Mouse (Mus musculus): ENCODE measurements around the gene Ncoa5.

The Ncoa5 gene

DNA sequence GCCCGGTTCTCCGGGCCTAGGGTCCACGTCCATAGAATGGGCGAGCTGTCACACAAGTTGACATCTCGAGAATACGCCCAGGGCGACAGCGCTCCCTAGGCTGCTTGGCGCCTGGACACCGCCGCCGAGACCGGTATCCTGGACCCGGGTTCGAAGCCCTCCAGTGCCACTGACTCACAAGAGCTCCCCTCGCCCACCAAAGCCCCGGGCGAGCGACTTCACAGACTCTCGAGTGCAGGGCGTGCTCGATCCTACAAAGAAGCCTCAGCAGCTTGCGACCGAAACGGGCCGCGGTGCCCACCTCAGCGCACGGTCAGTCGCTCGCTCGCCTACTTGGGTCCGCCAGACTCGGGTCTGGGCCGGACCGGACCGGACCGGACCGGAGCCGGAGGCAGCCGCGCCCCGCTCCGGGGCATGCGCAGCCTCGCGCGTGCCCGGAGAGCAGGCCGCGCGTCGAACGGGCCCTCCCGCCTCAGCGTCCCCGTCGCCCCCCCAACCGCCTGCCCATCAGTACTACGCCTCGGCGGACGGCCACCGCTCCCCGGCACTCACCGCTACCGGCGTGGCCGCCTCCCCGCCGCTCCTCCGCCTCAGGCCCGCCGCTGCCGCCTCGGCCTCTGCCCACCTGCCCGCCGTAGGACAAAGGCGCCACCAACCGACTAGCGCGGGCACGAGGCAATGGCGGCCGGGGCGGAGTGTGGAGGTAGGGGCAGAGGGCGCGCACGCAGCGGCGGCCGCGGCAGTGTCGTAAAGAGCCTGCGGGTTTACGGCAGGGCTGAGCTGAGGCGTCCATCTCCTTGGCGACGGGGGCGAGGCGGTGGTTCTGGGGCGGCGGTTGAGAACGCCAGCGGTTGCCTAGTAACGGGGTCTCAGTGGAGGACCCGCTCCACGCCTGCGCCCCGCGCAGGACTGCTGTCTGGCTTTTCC is at the start of gene Ncoa5:
Gene Ncoa5, minus strand, starts transcription at position 737 of the 927 bp plus-strand sequence.
- peak; percentile 97 to 98 for DNase-seq (ENCODE audit: low spot score in 2 of 2)

DNA sequence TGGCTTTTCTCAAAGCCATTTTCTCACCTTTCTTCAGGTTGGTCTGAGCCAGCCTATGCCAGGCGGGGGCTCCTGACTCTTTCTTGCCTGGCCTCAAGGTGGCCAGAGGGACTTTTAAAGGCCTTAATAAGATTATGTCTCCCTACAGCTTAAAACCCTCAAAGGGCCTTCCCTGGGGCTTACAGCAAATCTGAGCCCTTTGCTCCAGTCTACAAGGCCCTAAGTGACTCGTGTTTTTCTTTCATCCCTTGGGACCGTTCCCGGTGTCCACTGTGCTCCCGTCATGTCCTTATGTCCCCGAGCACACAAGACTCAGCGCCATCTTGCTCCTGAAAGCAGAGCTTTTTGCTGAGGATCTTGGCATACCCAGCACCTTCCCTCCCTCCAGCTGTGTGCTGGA is 46.6 kb upstream of the Ncoa5 start:
- DNase-seq (ENCODE audit: low spot score in 2 of 2): no peak

DNA sequence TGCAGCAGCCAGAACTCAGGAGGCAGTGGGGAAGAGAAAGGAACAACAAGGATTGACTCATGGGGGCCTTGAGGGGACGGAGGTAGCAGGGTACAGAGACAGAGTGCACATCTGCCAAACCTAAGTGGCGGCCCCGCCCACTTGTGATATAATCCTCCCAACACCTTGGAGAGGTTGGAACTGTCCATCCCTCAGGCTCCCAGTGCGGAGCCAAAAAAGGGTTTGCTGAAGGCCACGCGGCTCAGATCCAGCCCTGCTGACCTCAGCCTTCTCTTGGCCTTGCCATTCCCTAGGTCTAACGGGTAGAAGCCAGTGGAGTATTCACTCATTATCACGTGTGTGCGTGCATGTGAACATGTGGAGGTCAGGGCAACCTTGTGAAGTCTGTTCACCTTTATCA is 46.0 kb upstream of the Ncoa5 start:
- no peak for DNase-seq (ENCODE audit: low spot score in 2 of 2)

DNA sequence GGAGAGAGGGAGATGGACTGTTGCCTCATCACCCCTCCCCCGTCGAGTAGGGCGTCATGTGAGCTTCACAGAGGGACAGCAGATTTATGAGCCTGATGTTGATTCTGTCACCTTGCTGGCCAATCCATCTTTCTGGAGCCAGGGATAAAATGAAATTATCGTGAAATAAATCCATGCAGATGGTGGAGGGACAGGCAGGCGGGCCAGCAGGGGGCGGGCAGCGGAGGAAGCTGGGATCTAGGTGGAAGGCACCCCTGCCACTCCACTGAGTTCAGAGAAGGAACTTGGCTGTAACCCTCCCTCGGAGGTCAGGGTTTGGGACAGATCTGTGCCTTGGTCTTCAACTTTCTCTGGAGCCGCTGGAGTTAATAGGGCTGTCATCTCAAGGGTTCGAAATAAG is 43.9 kb upstream of the Ncoa5 start:
- no peak for DNase-seq (ENCODE audit: low spot score in 2 of 2)

DNA sequence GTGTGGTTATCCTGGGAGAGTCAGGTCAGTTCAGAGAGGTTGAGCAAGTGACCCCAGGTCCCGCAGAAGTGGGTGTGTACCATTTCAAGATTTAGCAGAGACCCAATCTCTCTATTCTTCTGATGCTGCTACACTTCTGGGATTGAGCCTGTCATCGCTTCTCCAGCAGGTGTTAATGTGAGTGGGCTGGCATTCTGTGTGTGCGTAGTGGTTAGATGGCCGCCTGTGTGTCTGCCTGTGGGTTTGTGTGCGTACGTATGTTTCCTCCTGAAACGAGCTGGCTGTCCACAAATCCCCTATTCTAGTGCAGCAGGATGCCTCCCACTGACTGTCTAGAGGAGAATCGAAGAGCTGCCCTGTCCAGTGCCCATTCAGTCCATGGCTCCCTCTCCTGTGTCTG is 43.4 kb upstream of the Ncoa5 start:
- DNase-seq (ENCODE audit: low spot score in 2 of 2): peak in 1 of 2 experiments; percentile 46

DNA sequence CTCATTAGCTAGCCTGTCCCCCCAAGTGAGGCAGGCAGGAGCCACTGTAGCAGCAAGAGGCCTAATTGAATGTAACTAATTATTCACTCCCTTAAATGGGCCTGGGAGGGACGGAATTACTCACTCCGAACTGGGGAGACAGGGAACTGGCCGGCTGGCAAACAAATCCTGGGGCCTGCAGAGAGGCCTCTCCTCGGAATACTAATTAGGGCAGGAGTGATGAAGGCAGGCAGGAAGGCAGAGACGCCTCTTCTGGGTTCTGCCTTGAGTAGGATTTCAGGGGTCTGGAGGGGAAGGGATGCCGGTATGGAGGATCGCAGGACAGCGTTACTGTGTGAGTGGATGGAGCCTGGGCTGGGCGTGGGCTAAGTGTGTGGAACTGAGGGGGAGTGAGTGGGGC is 42.4 kb upstream of the Ncoa5 start:
- no peak for DNase-seq (ENCODE audit: low spot score in 2 of 2)

DNA sequence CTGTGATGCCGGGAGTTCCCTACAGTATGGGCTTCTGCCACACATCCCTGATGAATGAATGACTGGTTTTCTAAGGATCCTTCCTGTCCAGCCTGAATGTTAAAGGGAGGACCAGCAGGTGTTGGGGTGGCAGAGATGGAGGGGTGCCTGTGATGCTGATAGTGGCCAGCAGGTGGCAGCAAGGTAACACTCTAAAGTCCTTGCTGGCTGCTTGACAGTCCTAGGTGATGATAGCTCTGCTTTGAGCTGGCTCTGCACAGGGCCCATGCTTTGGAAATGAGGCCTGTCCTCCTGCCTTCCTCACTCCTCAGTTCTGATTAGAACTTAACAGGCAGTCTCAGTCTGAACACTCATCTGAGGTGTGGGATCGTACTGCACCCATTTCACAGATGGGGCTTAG is 40.3 kb upstream of the Ncoa5 start:
- peak; percentile 92 for DNase-seq (ENCODE audit: low spot score in 2 of 2)

DNA sequence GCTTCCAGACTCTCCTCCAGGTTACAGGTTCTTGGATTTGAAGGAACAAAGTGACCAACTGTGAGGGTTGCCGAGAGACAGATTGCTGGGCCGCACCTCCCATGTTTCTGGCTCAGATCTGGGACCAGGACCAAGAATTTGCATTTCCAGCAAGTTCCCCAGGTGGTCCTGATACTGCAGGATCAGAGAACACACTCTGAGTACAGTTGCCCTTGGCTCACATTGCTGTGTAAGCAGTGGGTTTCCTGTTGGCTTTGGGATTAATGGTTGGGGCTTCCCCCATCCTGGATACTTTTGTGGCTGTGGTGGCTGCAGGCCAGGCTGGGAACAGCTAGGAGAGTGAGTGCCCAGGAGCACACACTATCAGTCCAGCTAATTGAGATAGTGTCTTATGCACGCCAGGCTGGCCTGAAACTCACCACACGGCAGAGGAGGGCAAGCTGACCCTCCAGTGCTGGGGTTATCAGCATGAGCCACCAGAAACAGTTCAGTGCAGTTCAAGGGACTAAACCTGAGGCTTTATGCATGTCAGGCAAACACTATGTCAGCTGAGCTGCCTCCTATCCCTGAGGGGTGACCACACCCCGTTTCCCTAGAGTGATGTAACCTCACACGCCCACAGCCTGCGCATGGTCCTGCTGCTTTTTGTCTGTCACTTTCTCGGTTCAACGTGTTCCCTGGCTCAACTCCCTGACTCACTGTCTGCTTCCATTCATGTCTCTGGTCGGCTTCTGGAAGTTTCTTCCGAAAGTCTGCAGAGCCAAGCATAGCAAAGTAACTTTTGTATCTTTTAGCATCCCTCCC is 39.6 kb upstream of the Ncoa5 start:
- DNase-seq (ENCODE audit: low spot score in 2 of 2): peak; percentile 46 to 55

DNA sequence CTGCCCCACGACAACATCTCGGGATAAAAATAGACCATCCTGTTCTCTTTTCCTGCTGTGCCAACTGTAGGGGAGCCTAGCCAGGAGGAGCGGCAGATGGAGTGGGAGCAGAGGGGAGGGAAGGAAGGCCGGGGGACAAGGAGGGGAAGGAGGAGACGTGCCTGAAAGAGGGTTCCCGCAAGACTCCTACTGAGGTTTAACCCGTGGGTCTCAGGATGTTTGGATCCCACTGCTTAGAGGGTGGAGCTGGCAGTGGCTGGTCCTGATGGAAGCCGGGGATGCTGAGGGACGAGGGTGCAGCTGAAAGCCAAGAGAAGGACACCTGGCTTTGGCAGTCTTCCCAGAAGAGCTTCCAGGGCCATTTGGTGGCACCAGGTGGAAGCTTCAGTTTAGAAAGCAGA is 38.7 kb upstream of the Ncoa5 start:
- peak in 1 of 2 experiments; percentile 31 for DNase-seq (ENCODE audit: low spot score in 2 of 2)

DNA sequence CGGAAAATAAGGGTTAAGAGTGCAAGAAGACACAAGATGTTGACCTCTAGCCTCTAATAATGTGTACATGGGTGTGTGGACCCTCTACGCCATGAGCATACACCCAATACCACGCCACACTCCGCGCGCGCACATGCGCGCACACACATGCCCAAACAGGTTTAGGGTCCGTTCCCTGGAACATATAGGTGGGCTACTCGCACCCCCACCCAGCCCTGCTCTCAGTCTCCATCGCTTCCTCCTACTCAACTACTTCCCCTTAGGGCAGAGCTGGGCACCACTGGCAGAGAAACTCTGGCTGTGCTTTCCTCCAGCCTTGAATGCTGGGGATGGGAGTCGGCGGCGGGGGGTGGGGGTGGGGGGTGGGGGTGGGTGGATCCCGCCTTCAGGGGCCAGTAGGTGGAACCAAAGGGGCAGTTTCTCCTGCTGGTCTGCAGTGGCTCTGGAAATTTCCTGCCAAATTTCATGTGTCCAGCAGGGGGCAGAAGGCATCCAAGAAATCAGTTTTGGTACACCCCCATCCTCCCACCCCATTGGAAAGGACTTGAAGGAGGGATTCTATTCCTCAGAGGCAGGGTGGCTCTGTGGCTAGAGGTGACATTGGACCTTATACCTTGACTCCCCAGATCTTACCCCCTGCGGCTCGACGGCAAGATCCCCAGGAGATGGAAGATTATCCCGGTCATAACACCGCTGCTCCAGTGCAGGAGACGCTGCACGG is 35.6 kb upstream of the Ncoa5 start:
- peak; percentile 82 to 86 for DNase-seq (ENCODE audit: low spot score in 2 of 2)

DNA sequence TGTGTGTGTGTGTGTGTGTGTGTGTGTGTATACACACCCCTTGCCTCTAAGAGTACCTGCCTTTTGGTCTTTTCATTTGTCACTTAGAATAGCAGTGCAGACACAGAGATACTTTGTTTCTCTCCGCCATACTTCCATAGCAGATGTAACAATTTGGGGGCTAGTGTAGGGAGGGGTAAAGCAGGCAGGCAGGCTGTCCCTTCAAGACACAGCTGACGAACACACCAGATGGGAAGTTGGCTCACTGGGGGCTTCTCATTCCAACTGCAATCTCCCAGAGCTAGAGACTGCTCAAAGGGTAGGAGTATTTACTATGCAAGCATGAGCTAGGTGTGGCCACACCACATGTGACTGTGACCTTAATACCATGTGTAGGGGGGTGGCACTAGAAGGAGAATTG is 34.1 kb upstream of the Ncoa5 start:
- no peak for DNase-seq (ENCODE audit: low spot score in 2 of 2)

DNA sequence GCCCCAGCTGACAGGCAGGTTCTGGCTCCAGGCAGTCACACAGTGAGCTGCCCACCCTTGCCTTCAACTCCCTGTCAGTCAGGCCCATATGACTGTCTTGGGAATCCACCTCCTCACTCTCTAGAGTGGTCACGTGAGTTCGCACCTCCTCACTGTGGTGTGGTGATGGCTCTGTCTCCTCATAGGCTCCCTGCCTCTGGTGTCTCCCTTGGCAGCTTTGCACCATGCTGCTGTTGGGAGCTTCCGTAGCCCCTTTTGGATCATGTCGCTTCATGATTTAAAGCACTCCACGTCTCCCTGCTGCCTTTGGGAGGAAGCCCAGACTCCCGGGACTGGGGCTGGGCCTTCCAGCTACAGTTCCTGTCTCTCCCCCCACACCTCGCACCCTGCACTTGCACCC is 29.8 kb upstream of the Ncoa5 start:
- peak; percentile 67 to 72 for DNase-seq (ENCODE audit: low spot score in 2 of 2)

DNA sequence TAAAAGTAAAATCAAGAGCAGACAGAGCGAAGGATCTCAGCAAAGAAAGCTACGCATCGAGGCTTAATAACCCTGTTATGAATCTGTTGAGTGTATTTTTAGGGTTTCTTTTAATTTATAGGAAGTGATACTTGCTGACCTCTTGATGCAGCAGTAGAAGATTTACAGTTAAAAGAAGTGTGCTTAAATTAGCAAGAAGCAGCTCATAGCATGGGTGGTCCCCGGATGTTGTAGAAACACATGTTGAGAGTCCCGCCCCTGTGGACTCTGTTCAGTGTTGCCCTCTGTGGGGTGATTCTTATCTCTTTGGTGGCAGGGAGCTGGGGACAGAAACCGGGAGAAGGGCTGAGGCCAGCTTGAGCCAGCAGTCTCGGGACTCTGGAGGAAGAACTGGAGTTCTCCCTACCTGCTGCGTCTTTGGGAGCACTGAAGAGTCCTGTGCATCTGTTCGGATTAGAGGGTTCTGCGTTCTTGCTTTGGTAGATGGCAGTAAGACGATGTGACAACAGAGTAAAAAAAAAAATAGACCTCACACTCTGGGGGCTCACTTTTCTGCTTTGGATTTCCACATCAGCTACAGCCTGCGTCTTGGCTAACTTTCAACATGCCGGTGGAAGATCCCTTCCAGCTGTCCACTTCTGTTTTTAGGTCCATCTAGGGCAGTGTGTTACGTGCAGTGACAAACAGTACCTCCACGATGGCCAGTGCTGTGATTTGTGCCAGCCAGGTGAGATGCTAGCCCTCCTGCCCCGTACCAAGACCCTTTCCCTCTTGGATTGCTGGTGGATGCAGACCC is 27.2 kb upstream of the Ncoa5 start:
- DNase-seq (ENCODE audit: low spot score in 2 of 2): no peak

DNA sequence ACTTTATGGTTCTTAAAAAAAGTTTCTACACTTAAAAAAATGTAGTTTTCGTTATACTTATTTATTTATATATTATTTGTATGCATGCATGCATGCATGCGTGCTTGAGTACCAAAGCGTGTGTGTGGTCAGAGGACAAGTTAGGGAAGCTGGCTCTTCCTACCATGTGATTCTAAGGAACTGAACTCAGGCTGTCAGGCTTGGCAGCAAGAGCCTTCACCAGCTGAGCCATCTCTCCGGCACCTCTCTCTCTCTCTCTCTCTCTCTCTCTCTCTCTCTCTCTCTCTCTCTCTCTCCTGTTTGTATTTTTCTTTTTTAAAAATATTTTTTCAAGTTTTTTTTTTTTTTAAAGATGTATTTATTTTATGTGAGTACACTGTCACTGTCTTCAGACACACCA is 25.3 kb upstream of the Ncoa5 start:
- DNase-seq (ENCODE audit: low spot score in 2 of 2): no peak

DNA sequence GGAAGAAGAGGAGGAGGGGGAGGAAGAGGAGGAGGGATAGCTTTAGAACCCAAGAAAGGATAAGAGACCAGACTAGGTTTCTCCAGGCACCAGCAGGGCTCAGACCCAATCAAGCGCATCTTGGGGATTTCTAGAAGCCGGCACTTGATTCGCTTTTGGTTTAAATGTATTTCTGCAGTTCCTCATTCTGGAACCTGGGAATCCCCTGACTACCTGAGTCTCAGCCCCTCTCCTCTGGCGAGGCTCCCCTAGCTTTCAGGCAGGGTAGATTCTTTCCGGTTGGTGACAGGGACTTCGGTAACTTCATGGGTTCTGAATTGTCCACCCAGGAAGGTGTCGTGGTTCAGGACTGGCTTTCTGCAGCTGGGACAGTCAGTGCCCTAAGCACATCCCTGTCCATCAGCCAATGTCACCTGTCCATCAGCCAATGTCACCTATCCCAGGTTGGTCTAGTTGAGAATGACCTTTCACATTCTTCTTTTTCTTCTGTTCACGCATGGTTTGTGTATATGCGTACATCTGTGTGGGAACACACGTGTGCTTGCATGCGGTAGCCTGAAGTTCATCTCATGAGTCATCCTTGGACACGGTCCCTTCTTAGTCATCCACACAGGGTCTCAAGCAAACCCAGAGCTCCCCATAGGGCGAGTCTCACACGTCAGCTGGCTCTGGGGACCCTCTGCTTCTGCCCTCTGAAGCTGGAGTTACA is 21.9 kb upstream of the Ncoa5 start:
- DNase-seq (ENCODE audit: low spot score in 2 of 2): no peak

DNA sequence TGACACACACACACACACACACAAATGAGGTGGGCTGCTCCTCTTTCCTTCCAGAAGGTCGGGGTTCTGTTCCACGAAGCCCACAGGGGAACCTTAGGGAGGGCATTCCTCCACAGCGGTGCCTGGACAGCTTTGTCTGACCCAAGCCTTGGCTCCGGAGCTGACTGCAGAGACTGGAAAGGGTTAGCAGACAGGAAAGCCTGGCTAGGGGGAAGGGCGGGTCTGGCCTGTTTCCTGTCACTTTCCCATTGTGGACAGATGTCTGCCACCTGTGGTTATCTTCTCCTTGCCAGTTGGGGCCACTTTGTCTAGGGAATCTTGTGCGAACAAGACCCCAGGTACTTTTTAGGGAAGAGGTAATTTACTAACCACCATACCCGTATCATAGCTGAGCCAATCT is 21.2 kb upstream of the Ncoa5 start:
- no peak for DNase-seq (ENCODE audit: low spot score in 2 of 2)

DNA sequence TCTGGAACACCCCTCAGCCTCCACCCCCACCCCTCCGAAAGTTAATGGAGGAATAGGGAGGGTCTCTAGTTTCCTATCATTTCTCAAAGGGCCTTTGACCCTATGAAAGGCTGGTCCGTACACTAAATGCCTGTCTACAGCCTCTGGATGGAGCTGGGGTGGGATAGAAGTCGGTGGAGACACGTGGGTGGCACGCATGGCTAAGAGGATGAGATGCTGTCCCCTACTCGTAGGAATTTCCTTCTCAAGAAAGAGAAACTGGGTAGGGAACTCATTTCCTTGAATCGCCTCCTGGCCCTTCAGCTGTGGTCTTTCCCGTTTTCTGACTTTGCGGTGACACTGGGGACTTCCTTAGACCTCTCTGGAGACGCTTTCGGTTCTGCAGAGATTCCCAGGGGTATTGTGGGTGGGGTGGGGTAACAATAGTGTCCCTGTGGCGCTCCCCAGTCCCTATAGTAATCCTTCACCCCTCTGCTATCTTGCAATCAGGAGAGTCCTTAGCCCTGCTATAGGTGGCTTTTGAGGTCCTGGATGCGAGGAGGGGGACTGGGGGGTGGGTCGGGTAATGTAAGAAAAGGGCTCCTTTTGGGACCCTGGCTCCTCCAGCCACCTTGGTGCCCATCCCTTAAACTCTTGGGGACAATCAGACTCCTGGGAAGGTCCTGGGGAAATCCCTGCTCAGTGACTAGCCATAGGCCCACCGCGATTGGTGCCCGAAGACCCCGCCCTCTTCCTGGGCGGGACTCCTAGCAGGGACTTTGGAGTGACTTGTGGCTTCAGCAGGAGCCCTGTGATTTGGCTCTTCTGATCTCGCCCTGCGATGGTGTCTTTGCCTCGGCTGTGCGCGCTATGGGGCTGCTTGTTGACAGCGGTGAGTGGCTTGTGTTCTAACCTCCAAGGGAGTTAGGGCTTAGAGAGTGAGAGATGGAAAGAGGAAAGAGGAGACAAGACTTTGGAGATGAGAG is 20.5 kb upstream of the Ncoa5 start, which contains the start of gene Cd40:
Gene Cd40, plus strand, starts transcription at position 740 of the 965 bp plus-strand sequence.
- DNase-seq (ENCODE audit: low spot score in 2 of 2): no peak

DNA sequence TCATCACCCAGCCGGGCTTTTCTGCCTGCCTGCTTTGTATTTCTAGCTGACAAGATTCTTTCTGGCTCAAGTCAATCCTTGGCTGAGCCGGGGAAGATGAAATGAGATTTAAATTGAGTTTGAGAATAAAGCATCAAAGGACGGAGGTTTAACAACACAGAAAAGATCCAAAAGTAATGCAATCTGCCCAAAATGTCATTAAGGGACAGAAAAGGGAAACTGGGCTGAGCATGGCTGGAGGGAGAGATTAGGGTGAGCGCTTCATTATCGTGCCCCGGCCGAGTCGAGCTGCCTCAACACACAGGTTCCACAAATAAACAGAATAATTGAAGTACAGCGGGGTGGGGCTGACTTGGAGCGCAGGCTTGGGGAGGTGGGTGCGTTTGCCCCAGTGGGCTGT is 16.9 kb upstream of the Ncoa5 start:
- no peak for DNase-seq (ENCODE audit: low spot score in 2 of 2)

DNA sequence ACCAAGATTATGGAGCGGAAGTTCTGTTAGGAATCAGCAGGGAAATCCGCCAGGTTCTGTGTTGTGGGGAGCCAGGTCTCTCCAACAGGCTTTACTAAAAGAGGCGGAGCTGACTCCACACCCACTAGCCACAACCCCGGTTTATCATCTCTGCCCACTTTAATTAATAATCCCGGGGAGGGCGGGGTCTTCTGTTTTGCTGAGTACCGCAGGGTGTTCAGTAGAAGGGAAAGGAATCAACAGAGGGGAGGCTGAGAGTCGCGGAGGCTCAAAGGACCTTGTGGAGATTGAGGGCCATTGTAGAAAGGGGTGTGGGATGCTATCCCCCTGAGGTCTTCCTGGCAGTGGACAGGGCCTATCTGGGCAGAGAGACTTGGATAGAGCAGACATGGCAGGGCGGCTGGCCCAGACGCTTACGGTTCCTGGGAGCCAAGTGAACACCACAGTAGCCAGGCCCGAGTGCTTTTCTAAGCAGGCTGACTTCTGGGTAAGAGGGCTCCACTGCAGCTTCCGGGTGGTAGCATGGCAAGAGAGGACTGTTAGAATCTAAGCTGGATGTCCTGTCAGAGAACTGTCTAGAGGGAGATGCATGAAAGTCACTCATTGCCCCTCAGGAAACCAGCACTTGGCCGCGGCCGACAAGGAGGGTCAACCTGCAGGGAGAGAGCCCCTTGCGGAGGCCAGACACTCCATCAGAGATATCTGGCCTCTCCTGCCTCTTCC is 16.3 kb upstream of the Ncoa5 start:
- no peak for DNase-seq (ENCODE audit: low spot score in 2 of 2)
